Mouse (Mus musculus) embryonic facial prominence, embryonic 11.5 days (tissue): Measurements from ENCODE around the gene Gm20441. TPM values are rescaled to one million over a fixed set of nuclear protein-coding genes. Genes with fewer than 3 reads are reported as not detected.

Source experiments
- ATAC-seq: fragments of 200-750 bp; cut with Nextera tagmentation; replicated peaks from 2 replicates; pipeline ENCODE4 v1.8.0; 2017; ENCODE audit warnings: low read depth; ENCODE audit not compliant: insufficient number of reproducible peaks, low FRiP score, low TSS enrichment
- DNase-seq: peaks from one replicate; pipeline ENCODE4 v3.0.0-alpha.2; 2015; ENCODE audit warnings: low spot score
- H3K27ac ChIP-seq: fragments of 300-500 bp; sonication (generic); replicated peaks from 2 replicates; pipeline ENCODE4 v1.5.1; 2014; ENCODE audit warnings: mild to moderate bottlenecking, low read depth, low read length, control low read depth
- H3K27me3 ChIP-seq: fragments of 300-500 bp; sonication (generic); 2 replicates; pipeline ENCODE4 v1.6.1; 2014; ENCODE audit warnings: mild to moderate bottlenecking, low read length, moderate library complexity, mixed read lengths; ENCODE audit not compliant: control insufficient read depth, insufficient read depth
- H3K36me3 ChIP-seq: fragments of 300-500 bp; sonication (generic); replicated peaks from 2 replicates; pipeline ENCODE4 v1.6.1; 2014; ENCODE audit warnings: low read depth, mild to moderate bottlenecking, low read length, moderate library complexity, mixed read lengths; ENCODE audit not compliant: control insufficient read depth, insufficient read depth
- H3K4me1 ChIP-seq: fragments of 300-500 bp; sonication (generic); 2 replicates; pipeline ENCODE4 v1.6.1; 2014; ENCODE audit warnings: low read length, mixed read lengths; ENCODE audit not compliant: control insufficient read depth, insufficient read depth
- H3K4me2 ChIP-seq: fragments of 300-500 bp; sonication (generic); 2 replicates; pipeline ENCODE4 v1.6.1; 2014; ENCODE audit warnings: low read depth, mild to moderate bottlenecking, control low read depth, low read length, moderate library complexity
- H3K4me3 ChIP-seq: fragments of 300-500 bp; sonication (generic); 2 replicates; pipeline ENCODE4 v1.5.1; 2014; ENCODE audit warnings: low read depth, low read length, control low read depth
- H3K9ac ChIP-seq: fragments of 300-500 bp; sonication (generic); replicated peaks from 2 replicates; pipeline ENCODE4 v1.6.1; 2014; ENCODE audit warnings: mild to moderate bottlenecking, control low read depth, low read length
- H3K9me3 ChIP-seq: fragments of 300-500 bp; sonication (generic); replicated peaks from 2 replicates; pipeline ENCODE4 v1.6.1; 2016; ENCODE audit warnings: mild to moderate bottlenecking, low read length, inconsistent platforms, mixed read lengths; ENCODE audit not compliant: control insufficient read depth
- WGBS: fragments of 180-500 bp; shearing (Covaris S2); extraction: QIAGEN DNeasy Blood & Tissue Kit; methylation state at CpG from one replicate; pipeline ENCODE4 v1.1.7; 2014; 5-methylcytosine and 5-hydroxymethylcytosine counted together
- polyA plus RNA-seq: library from polyadenylated mRNA; unstranded; fragments of >200 nt; fragmentation: Nextera tagmentation; extraction: Ambion mirVana; gene quantifications from 2 replicates; pipeline ENCODE4 v1.2.1, GENCODE M21; 2014

Gene Gm20441
- polyA plus RNA-seq, 1 experiment from 2014 or later = not detected

GRCm38 (mm10) chr10:75822443-75822842 is 41.7 kb upstream of the Gm20441 start, which contains the start of gene Gstt4:
Gene Gstt4, minus strand, starts transcription at chr10:75822543.
- Histone ChIP-seq H3K9ac (no peak within 1 kb of the TSS), H3K4me3 (no peak within 1 kb of the TSS), H3K27me3 (no peaks in the 10 kb centered on the region), H3K4me1 (no peaks in the 10 kb centered on the region), H3K36me3 (no peaks in the 10 kb centered on the region), H3K4me2 (no peak within 1 kb of the TSS), H3K27ac (no peak within 1 kb of the TSS), H3K9me3 (no peaks in the 10 kb centered on the region)
- no peak for DNase-seq
- WGBS = 84% methylated on average over 2 of the region's 2 CpGs
- ATAC-seq = no peak

- no peak for DNase-seq
- no peaks in the 10 kb centered on the region for H3K9me3 ChIP-seq
- WGBS = 84% methylated on average over 5 of the region's 5 CpGs
- H3K4me3 ChIP-seq = no peak overlapping the region
- H3K9ac ChIP-seq = no peak overlapping the region
- no peaks in the 10 kb centered on the region for H3K4me1 ChIP-seq
- H3K27ac ChIP-seq = no peak overlapping the region
- no peak overlapping the region for H3K4me2 ChIP-seq
- H3K36me3 ChIP-seq = no peaks in the 10 kb centered on the region
- ATAC-seq = no peak
- H3K27me3 ChIP-seq = no peaks in the 10 kb centered on the region
Measured at GRCm38 (mm10) chr10:75819882-75820281, 39.1 kb upstream of the Gm20441 start.

GRCm38 (mm10) chr10:75818641-75819040 is 37.9 kb upstream of the Gm20441 start:
- DNase-seq (no peak), ATAC-seq (no peak)
- no peak overlapping the region for H3K9ac ChIP-seq
- 64% methylated on average over 10 of the region's 10 CpGs for WGBS
- no peak overlapping the region for H3K27ac ChIP-seq
- no peaks in the 10 kb centered on the region for H3K4me1 ChIP-seq
- H3K36me3 ChIP-seq = no peaks in the 10 kb centered on the region
- no peaks in the 10 kb centered on the region for H3K27me3 ChIP-seq
- no peak overlapping the region for H3K4me3 ChIP-seq
- H3K4me2 ChIP-seq = no peak overlapping the region
- H3K9me3 ChIP-seq = no peaks in the 10 kb centered on the region

- Histone ChIP-seq H3K9ac (no peak overlapping the region), H3K27ac (no peak overlapping the region), H3K36me3 (no peaks in the 10 kb centered on the region), H3K9me3 (no peaks in the 10 kb centered on the region), H3K4me3 (no peak overlapping the region), H3K4me2 (no peak overlapping the region), H3K4me1 (no peaks in the 10 kb centered on the region), H3K27me3 (no peaks in the 10 kb centered on the region)
- ATAC-seq = no peak
- 60% methylated on average over 2 of the region's 2 CpGs for WGBS
- no peak for DNase-seq
Measured at GRCm38 (mm10) chr10:75804217-75804616, 23.5 kb upstream of the Gm20441 start.

- peak within 1 kb of the TSS; percentile 74 for H3K4me2 ChIP-seq
- DNase-seq = peak; percentile 63
- ATAC-seq = peak; percentile 24; the same call in 1 of the 2 replicates
- no peaks in the 10 kb centered on the region for H3K4me1 ChIP-seq
- no peaks in the 10 kb centered on the region for H3K36me3 ChIP-seq
- WGBS = 2% methylated on average over 18 of the region's 18 CpGs
- H3K4me3 ChIP-seq = peak within 1 kb of the TSS; percentile 33
- H3K27ac ChIP-seq = no peak within 1 kb of the TSS
- peak within 1 kb of the TSS; percentile 53 for H3K9ac ChIP-seq
- H3K9me3 ChIP-seq = no peaks in the 10 kb centered on the region
- H3K27me3 ChIP-seq = no peaks in the 10 kb centered on the region; the same call in 1 of the 2 replicates
Measured at GRCm38 (mm10) chr10:75798176-75798696, 17.5 kb upstream of the Gm20441 start, which contains the start of gene Gstt1. Gene Gstt1, minus strand, starts transcription at chr10:75798584.

GRCm38 (mm10) chr10:75797619-75798175 is 16.9 kb upstream of the Gm20441 start:
- Histone ChIP-seq H3K36me3 (no peaks in the 10 kb centered on the region), H3K27me3 (no peaks in the 10 kb centered on the region; the same call in 1 of the 2 replicates), H3K9ac (peak overlapping the region; percentile 53), H3K27ac (no peak overlapping the region), H3K4me2 (peak overlapping the region; percentile 74), H3K4me3 (peak overlapping the region; percentile 33), H3K4me1 (no peaks in the 10 kb centered on the region), H3K9me3 (no peaks in the 10 kb centered on the region)
- peak; percentile 17 for DNase-seq
- no peak for ATAC-seq
- WGBS = 2% methylated on average over 12 of the region's 12 CpGs

- no peak for ATAC-seq
- no peaks in the 10 kb centered on the region; the same call in 1 of the 2 replicates for H3K27me3 ChIP-seq
- no peak overlapping the region for H3K27ac ChIP-seq
- H3K4me1 ChIP-seq = no peaks in the 10 kb centered on the region
- H3K4me2 ChIP-seq = peak overlapping the region; percentile 74
- no peaks in the 10 kb centered on the region for H3K36me3 ChIP-seq
- DNase-seq = no peak
- H3K4me3 ChIP-seq = peak overlapping the region; percentile 33
- 46% methylated on average over 11 of the region's 11 CpGs for WGBS
- no peaks in the 10 kb centered on the region for H3K9me3 ChIP-seq
- H3K9ac ChIP-seq = no peak overlapping the region
Measured at GRCm38 (mm10) chr10:75796731-75797516, 16.2 kb upstream of the Gm20441 start.

- no peak overlapping the region for H3K9ac ChIP-seq
- H3K4me3 ChIP-seq = no peak overlapping the region
- no peaks in the 10 kb centered on the region; the same call in 1 of the 2 replicates for H3K27me3 ChIP-seq
- 31% methylated on average over 3 of the region's 3 CpGs for WGBS
- DNase-seq = peak; percentile 38
- ATAC-seq = no peak
- H3K4me2 ChIP-seq = no peak overlapping the region
- H3K27ac ChIP-seq = no peak overlapping the region
- no peaks in the 10 kb centered on the region for H3K36me3 ChIP-seq
- H3K9me3 ChIP-seq = no peaks in the 10 kb centered on the region
- H3K4me1 ChIP-seq = no peaks in the 10 kb centered on the region
Measured at GRCm38 (mm10) chr10:75794880-75795279, 14.1 kb upstream of the Gm20441 start.
